Mouse (Mus musculus): ENCODE results near the gene Enho. TPM values are rescaled to one million over a fixed set of nuclear protein-coding genes. Genes with fewer than 3 reads are reported as not detected.

Gene Enho
- polyA plus RNA-seq (2012; rRNA removed) = 1.1 and 1.3 TPM in 2 replicates

GRCm38 (mm10) chr4:41639913-41640507 lies at the start of gene Enho:
TSS of gene Enho (minus strand) at chr4:41640324.

Other genes starting within 250 kb of the Enho start
- gene Kif24, start 175.4 kb downstream of the Enho start, polyA plus RNA-seq (2012; rRNA removed) = 3.6 and 4.6 TPM in 2 replicates
- 14.3 and 14.6 TPM in 2 replicates for gene Nudt2, start 175.2 kb downstream of the Enho start, polyA plus RNA-seq (2012; rRNA removed)
- gene AI464131, start 137.2 kb downstream of the Enho start, polyA plus RNA-seq (2012; rRNA removed) = 0.50 and 0.59 TPM in 2 replicates
- not detected in 2 replicates for gene 1110017D15Rik, start 123.0 kb downstream of the Enho start, polyA plus RNA-seq (2012; rRNA removed)
- 1.6 and 1.8 TPM in 2 replicates for gene Fam219a, start 70.8 kb downstream of the Enho start, polyA plus RNA-seq (2012; rRNA removed)
- gene Dnaic1, start 70.5 kb downstream of the Enho start, polyA plus RNA-seq (2012; rRNA removed) = 1.3 and 1.6 TPM in 2 replicates
- 0.69 and 0.75 TPM in 2 replicates for gene Cntfr, start 56.8 kb upstream of the Enho start, polyA plus RNA-seq (2012; rRNA removed)
- gene Il11ra1, start 59.7 kb upstream of the Enho start, polyA plus RNA-seq (2012; rRNA removed) = 13.2 and 13.6 TPM in 2 replicates
- 22.3 and 26.0 TPM in 2 replicates for gene Rpp25l, start 73.2 kb upstream of the Enho start, polyA plus RNA-seq (2012; rRNA removed)
- gene Dctn3, start 82.8 kb upstream of the Enho start, polyA plus RNA-seq (2012; rRNA removed) = 37.2 and 43.0 TPM in 2 replicates
- not detected in 2 replicates for gene Arid3c, start 90.8 kb upstream of the Enho start, polyA plus RNA-seq (2012; rRNA removed)
- 21.6 and 24.6 TPM in 2 replicates for gene Galt, start 114.9 kb upstream of the Enho start, polyA plus RNA-seq (2012; rRNA removed)
- gene Sigmar1, start 115.8 kb upstream of the Enho start, polyA plus RNA-seq (2012; rRNA removed) = 22.4 and 26.2 TPM in 2 replicates
- 8.5 and 9.4 TPM in 2 replicates for gene Ccl27a, start 133.9 kb upstream of the Enho start, polyA plus RNA-seq (2012; rRNA removed)